Mouse (Mus musculus) gastrocnemius, postnatal 25 days (tissue): ENCODE measurements around the gene Nxn. TPM values are rescaled to one million over a fixed set of nuclear protein-coding genes. Genes with fewer than 3 reads are reported as not detected.

Experiments used
- DNase-seq: peaks from one replicate; pipeline ENCODE4 v3.0.0; 2022
- total RNA-seq, 2 experiments: library from RNA; stranded (reverse); gene quantifications; 1 replicate in 1 of 2; 2 replicates in 1 of 2; pipeline ENCODE4 v1.2.3; 2021

The Nxn gene
- total RNA-seq, 2 experiments from 2014 or later = 25.6 to 32.0 TPM

- DNase-seq = no peak
Measured at GRCm38 (mm10) chr11:76213841-76214240, 185.1 kb downstream of the Nxn start.

- peak; percentile 42 for DNase-seq
Measured at GRCm38 (mm10) chr11:76211595-76211994, 187.3 kb downstream of the Nxn start.

GRCm38 (mm10) chr11:76210228-76210985 lies 188.5 kb downstream of the Nxn start:
- no peak for DNase-seq

Other genes starting within 250 kb of the Nxn start
- gene Vps53, start 219.5 kb downstream of the Nxn start, total RNA-seq = 10 to 100 TPM; 19.9 to 22.6 TPM
- gene Fam57a, start 219.5 kb downstream of the Nxn start, total RNA-seq = 1 to 10 TPM; 1.6 to 2.8 TPM
- under 1 TPM in 1 of 2 experiments, not detected in 1; 0.51 TPM for gene Dbil5, start 181.5 kb downstream of the Nxn start, total RNA-seq
- gene Gemin4, start 181.5 kb downstream of the Nxn start, total RNA-seq = 1 to 10 TPM; 1.4 to 1.5 TPM
- gene Mrm3, start 155.4 kb downstream of the Nxn start, total RNA-seq = 10 to 100 TPM; 11.9 to 13.7 TPM
- 10 to 100 TPM; 19.7 to 20.4 TPM for gene Glod4, start 155.4 kb downstream of the Nxn start, total RNA-seq
- 10 to 100 TPM; 40.4 to 40.8 TPM for gene Timm22, start 7.8 kb upstream of the Nxn start, total RNA-seq
- 10 to 100 TPM; 11.3 to 11.6 TPM for gene Abr, start 223.2 kb upstream of the Nxn start, total RNA-seq